Mouse (Mus musculus): ENCODE measurements around the gene Lgals1. TPM values are rescaled to one million over a fixed set of nuclear protein-coding genes. Genes with fewer than 3 reads are reported as not detected.

The Lgals1 gene
- total and polyA plus RNA-seq, 3 experiments = 558 to 3,673 (median 2,086) TPM

DNA sequence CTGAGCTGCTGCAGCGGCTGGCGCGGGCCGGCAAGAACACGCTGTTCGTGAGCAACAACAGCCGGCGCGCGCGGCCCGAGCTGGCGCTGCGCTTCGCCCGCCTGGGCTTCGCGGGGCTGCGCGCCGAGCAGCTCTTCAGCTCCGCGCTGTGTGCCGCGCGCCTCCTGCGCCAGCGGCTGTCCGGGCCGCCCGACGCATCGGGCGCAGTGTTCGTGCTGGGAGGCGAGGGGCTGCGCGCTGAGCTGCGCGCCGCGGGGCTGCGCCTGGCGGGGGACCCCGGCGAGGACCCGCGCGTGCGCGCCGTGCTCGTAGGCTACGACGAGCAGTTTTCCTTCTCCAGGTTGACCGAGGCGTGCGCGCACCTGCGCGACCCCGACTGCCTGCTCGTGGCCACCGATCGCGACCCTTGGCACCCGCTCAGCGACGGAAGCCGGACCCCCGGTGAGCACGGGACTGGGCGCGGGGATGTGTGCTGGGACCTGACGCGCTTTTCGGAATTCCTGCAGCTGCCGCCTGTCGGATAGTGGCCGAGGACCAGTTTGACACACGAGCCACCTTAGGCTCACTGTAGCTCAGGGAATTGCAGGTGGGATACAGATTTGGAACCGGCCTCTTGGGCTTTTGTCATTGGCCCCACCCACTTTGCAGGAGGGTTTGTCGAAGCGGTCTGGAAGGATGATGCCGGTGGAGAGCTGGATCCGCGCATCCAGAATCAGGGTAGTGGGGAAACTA, 12.3 kb upstream of the Lgals1 start:
- H3K36me3 ChIP-seq (replicated peaks) = peaks cover 86% of the 10 kb centered on the region
- DNase-seq (ENCODE audit: low spot score) = peak; percentile 27
- peaks cover 86% of the 10 kb centered on the region for H3K4me1 ChIP-seq (ENCODE audit: insufficient read depth, low read depth, low read length)
- peak overlapping the region; percentile 98 for H3K4me3 ChIP-seq (ENCODE audit: low read depth, low read length)
- H3K9me3 ChIP-seq (replicated peaks) = no peaks in the 10 kb centered on the region
- no peak for ATAC-seq (ENCODE audit: extremely low read depth, insufficient number of reproducible peaks, low FRiP score, poor library complexity, severe bottlenecking)
- H3K27me3 ChIP-seq (ENCODE audit: insufficient read depth, low read length) = no peaks in the 10 kb centered on the region
- TF ChIP-seq POLR2AphosphoS5 (IDR thresholded peaks at IDR 0.05; ENCODE audit: insufficient replicate concordance, low read depth, low read length) = no peak; the same call in 1 of the 2 replicates
- no peak for TF ChIP-seq TAL1 (conservative IDR thresholded peaks at IDR 0.05; ENCODE audit: low read depth, low read length)
- TF ChIP-seq GATA1 (IDR thresholded peaks at IDR 0.05; ENCODE audit: borderline replicate concordance, low read length) = no peak
- TF ChIP-seq GATA2 (IDR thresholded peaks at IDR 0.05; ENCODE audit: borderline replicate concordance, low read depth, low read length) = no peak
- no peak for TF ChIP-seq CTCF (IDR thresholded peaks at IDR 0.05; ENCODE audit: low read depth, low read length)

DNA sequence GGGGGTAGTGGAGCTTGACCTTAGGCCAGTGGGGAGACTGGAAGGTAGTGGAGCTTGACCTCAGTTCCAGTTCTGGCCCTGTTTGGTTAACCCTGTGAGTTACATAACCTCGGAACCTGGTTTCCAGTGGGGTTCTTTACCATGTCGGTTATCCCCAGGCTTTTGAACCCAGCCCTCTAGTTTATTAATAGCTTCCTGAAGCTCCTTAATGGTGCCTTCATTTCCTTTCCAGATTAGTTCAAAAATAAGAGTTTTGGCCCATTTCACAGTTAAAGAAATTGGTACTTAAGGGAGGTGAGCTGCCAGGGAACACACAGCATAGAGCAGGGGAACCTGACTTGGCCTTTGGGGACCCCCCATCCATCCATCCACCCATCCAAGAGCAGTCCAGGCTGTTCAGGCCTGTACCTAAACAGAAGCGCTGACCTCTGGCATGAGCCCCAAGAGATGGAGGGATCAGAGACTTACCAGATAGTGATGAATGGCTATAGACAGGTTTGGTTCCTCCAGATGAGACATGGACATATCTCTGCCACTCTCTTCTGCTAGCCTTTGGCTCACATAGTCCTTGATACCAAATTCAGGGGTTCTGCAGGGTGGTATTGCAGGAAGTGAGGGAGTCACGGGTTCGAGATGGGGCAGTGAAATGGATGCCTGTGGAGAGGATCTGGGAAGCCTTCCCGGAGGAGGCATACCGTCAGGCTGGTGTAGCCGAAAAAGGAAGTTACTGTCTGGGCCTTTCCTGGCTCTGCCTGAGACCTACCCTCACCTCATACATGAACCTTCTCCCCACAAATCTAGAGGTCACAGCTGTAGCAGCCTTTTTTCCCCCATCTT, 11.5 kb upstream of the Lgals1 start:
- ATAC-seq (ENCODE audit: extremely low read depth, insufficient number of reproducible peaks, low FRiP score, poor library complexity, severe bottlenecking) = no peak
- TF ChIP-seq CTCF (IDR thresholded peaks at IDR 0.05; ENCODE audit: low read depth, low read length) (no peak), TAL1 (conservative IDR thresholded peaks at IDR 0.05; ENCODE audit: low read depth, low read length) (no peak), POLR2AphosphoS5 (IDR thresholded peaks at IDR 0.05; ENCODE audit: insufficient replicate concordance, low read depth, low read length) (no peak), GATA1 (IDR thresholded peaks at IDR 0.05; ENCODE audit: borderline replicate concordance, low read length) (no peak), GATA2 (IDR thresholded peaks at IDR 0.05; ENCODE audit: borderline replicate concordance, low read depth, low read length) (no peak)
- Histone ChIP-seq H3K27me3 (ENCODE audit: insufficient read depth, low read length) (no peaks in the 10 kb centered on the region), H3K4me1 (ENCODE audit: insufficient read depth, low read depth, low read length) (peaks cover 86% of the 10 kb centered on the region), H3K36me3 (replicated peaks) (peaks cover 86% of the 10 kb centered on the region), H3K9me3 (replicated peaks) (no peaks in the 10 kb centered on the region), H3K4me3 (ENCODE audit: low read depth, low read length) (peak overlapping the region; percentile 98)
- DNase-seq (ENCODE audit: low spot score) = no peak

DNA sequence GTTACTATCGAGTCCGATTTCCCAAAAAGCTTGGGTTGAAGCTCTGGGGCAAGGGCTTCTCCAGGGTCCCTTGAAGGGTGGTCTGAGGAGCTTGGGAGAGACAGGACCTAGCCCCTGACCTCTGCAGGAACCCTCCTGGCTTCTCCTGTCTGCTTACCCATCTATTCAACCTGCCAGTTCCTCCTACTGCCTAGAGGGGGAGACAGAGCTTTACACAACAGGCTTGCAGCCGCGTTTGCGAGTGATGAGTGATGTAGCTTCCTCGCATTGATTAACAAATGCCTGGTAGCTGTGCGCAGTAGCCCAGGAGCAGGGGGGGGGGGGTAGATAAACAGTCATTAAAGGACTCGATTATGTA, 10.9 kb upstream of the Lgals1 start:
- H3K36me3 ChIP-seq (replicated peaks) = peaks cover 86% of the 10 kb centered on the region
- peaks cover 84% of the 10 kb centered on the region for H3K4me1 ChIP-seq (ENCODE audit: insufficient read depth, low read depth, low read length)
- no peaks in the 10 kb centered on the region for H3K9me3 ChIP-seq (replicated peaks)
- H3K4me3 ChIP-seq (ENCODE audit: low read depth, low read length) = peak overlapping the region; percentile 98
- TF ChIP-seq CTCF (IDR thresholded peaks at IDR 0.05; ENCODE audit: low read depth, low read length) (peak; percentile 83), TAL1 (conservative IDR thresholded peaks at IDR 0.05; ENCODE audit: low read depth, low read length) (no peak)
- ATAC-seq (ENCODE audit: extremely low read depth, insufficient number of reproducible peaks, low FRiP score, poor library complexity, severe bottlenecking) (no peak), DNase-seq (ENCODE audit: low spot score) (peak; percentile 77)
- H3K27me3 ChIP-seq (ENCODE audit: insufficient read depth, low read length) = no peaks in the 10 kb centered on the region

DNA sequence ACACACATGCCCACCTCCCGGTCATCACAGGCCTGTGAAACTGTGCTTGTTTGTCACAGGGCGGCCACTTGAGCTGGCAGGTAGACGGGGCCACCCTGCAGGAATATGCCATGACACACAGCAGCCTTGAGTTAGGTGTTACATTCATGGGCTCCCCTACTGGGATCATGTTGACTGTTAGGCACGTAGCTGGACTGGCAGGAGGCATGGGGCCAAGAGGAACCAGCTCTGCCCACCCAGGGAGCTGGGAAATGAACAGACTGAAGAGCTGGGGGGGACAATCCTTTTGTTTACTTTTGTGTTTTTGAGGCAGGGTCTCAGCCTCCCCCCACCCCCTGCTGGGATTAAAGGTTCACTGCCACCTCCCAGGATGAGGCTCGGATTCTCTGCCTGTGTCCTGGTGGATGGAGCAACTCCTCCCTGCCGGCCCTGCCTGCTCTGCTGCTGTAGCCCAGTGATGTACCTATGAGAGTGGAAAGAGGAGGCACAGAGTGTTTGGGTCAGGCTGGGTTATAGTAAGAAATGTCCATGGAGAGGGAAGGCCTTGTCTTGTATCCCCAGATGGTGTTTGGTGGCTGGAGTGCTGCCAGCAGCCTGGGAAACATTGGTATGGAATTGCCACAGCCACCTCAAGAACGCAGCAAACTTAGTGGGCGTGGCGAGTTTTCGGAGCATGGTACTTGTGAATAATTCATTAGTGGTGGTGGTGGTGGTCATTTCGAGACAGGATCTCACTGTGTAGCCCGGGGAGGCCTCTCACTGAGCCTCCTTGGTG, 10.3 kb upstream of the Lgals1 start:
- H3K4me3 ChIP-seq (ENCODE audit: low read depth, low read length) = peak overlapping the region; percentile 98
- peaks cover under 1% of the 10 kb centered on the region; the same call in 1 of the 2 replicates for H3K9me3 ChIP-seq (replicated peaks)
- H3K27me3 ChIP-seq (ENCODE audit: insufficient read depth, low read length) = no peaks in the 10 kb centered on the region
- no peak for DNase-seq (ENCODE audit: low spot score)
- no peak for ATAC-seq (ENCODE audit: extremely low read depth, insufficient number of reproducible peaks, low FRiP score, poor library complexity, severe bottlenecking)
- peaks cover 79% of the 10 kb centered on the region for H3K4me1 ChIP-seq (ENCODE audit: insufficient read depth, low read depth, low read length)
- peaks cover 81% of the 10 kb centered on the region for H3K36me3 ChIP-seq (replicated peaks)
- TF ChIP-seq CTCF (IDR thresholded peaks at IDR 0.05; ENCODE audit: low read depth, low read length) (no peak), POLR2AphosphoS5 (IDR thresholded peaks at IDR 0.05; ENCODE audit: insufficient replicate concordance, low read depth, low read length) (no peak), GATA2 (IDR thresholded peaks at IDR 0.05; ENCODE audit: borderline replicate concordance, low read depth, low read length) (no peak), GATA1 (IDR thresholded peaks at IDR 0.05; ENCODE audit: borderline replicate concordance, low read length) (no peak), TAL1 (conservative IDR thresholded peaks at IDR 0.05; ENCODE audit: low read depth, low read length) (no peak)

DNA sequence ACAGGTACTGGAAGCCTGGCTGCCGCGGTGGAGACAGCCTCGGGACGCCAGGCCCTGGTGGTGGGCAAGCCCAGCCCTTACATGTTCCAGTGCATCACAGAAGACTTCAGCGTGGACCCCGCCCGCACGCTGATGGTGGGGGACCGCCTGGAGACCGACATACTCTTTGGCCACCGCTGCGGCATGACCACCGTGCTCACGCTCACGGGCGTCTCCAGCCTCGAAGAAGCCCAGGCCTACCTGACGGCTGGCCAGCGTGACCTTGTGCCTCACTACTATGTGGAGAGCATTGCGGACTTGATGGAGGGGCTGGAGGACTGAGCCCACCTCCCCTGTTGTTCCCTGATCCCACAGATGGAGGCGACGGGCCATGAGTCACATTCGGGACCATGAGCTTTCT, 8.4 kb upstream of the Lgals1 start:
- Histone ChIP-seq H3K27me3 (ENCODE audit: insufficient read depth, low read length) (no peaks in the 10 kb centered on the region), H3K4me1 (ENCODE audit: insufficient read depth, low read depth, low read length) (peaks cover 81% of the 10 kb centered on the region), H3K36me3 (replicated peaks) (peaks cover 72% of the 10 kb centered on the region), H3K9me3 (replicated peaks) (peaks cover 5% of the 10 kb centered on the region), H3K4me3 (ENCODE audit: low read depth, low read length) (peak overlapping the region; percentile 24; the same call in 1 of the 2 replicates)
- TF ChIP-seq CTCF (IDR thresholded peaks at IDR 0.05; ENCODE audit: low read depth, low read length) = no peak
- no peak for TF ChIP-seq POLR2AphosphoS5 (IDR thresholded peaks at IDR 0.05; ENCODE audit: insufficient replicate concordance, low read depth, low read length)
- no peak for TF ChIP-seq GATA2 (IDR thresholded peaks at IDR 0.05; ENCODE audit: borderline replicate concordance, low read depth, low read length)
- no peak for TF ChIP-seq GATA1 (IDR thresholded peaks at IDR 0.05; ENCODE audit: borderline replicate concordance, low read length)
- no peak for TF ChIP-seq TAL1 (conservative IDR thresholded peaks at IDR 0.05; ENCODE audit: low read depth, low read length)
- ATAC-seq (ENCODE audit: extremely low read depth, insufficient number of reproducible peaks, low FRiP score, poor library complexity, severe bottlenecking) = no peak
- no peak for DNase-seq (ENCODE audit: low spot score)

DNA sequence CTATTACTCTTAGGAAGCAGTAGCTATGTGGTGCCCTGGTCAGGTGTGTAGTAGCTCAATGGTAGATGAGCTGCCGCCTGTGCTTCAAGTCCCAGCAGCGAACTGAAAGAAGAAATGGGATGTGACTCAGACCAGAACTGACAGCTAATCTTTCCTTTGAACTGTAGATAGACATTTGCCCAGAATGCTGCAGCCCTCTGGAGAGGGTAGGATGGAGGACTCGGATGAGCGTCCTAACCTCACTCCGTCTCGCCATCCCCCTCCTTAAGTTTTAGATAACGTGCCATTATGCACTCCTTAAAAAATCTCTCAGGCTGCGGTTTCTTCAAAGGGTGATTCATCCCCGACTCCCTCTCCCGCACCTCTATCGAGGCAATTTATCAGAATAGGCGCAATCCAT, 6.6 kb upstream of the Lgals1 start:
- Histone ChIP-seq H3K36me3 (replicated peaks) (peaks cover 65% of the 10 kb centered on the region), H3K4me1 (ENCODE audit: insufficient read depth, low read depth, low read length) (peaks cover 88% of the 10 kb centered on the region), H3K9me3 (replicated peaks) (peaks cover 5% of the 10 kb centered on the region), H3K27me3 (ENCODE audit: insufficient read depth, low read length) (no peaks in the 10 kb centered on the region), H3K4me3 (ENCODE audit: low read depth, low read length) (no peak overlapping the region)
- DNase-seq (ENCODE audit: low spot score) (no peak), ATAC-seq (ENCODE audit: extremely low read depth, insufficient number of reproducible peaks, low FRiP score, poor library complexity, severe bottlenecking) (no peak)
- no peak for TF ChIP-seq POLR2AphosphoS5 (IDR thresholded peaks at IDR 0.05; ENCODE audit: insufficient replicate concordance, low read depth, low read length)
- no peak for TF ChIP-seq TAL1 (conservative IDR thresholded peaks at IDR 0.05; ENCODE audit: low read depth, low read length)
- no peak for TF ChIP-seq CTCF (IDR thresholded peaks at IDR 0.05; ENCODE audit: low read depth, low read length)
- no peak for TF ChIP-seq GATA2 (IDR thresholded peaks at IDR 0.05; ENCODE audit: borderline replicate concordance, low read depth, low read length)
